Mouse (Mus musculus) E14TG2a.4 (cell line): ENCODE data around the gene Ip6k3.

Experiments
- CTCF ChIP-seq: conservative IDR thresholded peaks from 2 replicates; pipeline ENCODE4 v1.5.1; 2014; ENCODE audit warnings: low read length
- NANOG ChIP-seq: IDR thresholded peaks from 2 replicates; pipeline ENCODE4 v1.6.1; 2014; ENCODE audit warnings: borderline replicate concordance, low read length, mixed read lengths

- TF ChIP-seq CTCF, result no peak
- no peak for TF ChIP-seq NANOG
Measured at GRCm38 (mm10) chr17:27121266-27121665, 46.3 kb downstream of the Ip6k3 start.
